Mouse (Mus musculus) cerebellum, postnatal 10 days (tissue): Measurements from ENCODE around the gene Sp100.

Source experiments
- DNase-seq, 2 experiments: peaks; one replicate each; pipeline ENCODE4 v3.0.0; 2021; ENCODE audit warnings: mixed read lengths in 2 of 2

The Sp100 gene

DNA sequence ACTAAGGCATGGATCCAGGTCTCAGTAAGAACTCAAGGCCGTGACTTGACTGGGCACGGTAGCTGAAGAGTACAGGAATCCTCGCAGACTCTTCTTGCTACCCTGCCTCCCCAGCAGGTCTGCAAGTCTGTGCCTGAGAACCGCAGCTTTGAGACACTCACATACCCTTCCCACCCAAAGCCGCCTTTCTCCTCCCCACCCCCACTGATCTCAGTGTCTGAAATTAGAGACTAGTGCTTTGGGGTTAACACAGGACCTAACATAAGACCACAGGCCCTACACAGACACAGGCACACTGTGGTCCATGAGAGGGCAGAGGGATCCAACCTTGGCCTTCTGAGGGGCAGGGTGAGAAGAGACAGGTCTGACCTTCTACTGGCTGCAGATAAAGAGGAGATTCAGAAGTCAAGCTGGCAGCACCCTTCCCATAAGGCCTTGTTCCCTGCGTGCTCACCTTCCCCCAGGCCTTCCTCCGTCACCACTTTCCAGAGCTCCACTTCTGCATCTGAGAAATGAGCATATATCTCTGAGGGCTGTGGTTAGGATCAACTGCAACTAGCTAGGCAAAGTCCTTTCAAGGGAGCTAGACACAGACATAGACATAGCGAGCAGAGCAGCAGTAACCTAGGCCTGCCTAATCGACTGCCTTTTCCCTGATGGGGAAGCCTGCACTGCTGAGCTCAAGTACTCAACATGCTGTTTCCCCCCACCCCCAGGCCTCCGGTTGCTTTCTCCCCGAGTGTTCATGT, 102.3 kb downstream of the Sp100 start:
- no peak for DNase-seq

DNA sequence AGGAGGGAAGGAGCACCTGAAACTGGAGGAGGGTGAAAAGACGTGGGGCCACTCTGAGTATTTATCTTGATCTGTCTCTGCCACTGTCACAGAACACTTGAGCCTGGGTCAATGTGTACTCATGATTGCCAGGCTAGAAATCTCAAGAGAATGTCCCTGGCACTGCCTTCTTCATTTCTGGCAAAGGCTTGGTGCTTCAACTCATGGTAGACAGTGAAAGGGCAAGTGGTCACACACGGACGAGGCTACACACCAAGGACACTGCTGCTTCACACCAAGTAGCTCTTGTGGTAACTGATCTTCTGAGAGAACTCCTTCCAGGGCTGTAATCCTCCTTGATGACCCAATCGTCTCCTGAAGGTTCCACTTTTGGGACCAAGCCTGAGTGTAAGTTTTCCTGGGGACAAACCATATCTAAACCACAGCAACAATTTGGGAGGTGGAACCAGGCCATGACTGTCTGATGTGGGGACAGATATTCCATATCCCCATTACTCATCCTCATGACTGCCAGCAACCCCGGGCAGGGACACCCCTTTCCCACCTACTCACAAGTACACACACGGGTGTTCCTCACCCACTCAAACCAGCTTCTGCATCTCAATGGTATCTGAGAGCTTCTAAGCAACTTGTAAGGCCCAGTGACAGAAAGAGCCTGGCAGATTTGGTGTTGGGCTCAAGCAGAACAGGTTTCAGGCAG, 107.9 kb downstream of the Sp100 start:
- no peak for DNase-seq

DNA sequence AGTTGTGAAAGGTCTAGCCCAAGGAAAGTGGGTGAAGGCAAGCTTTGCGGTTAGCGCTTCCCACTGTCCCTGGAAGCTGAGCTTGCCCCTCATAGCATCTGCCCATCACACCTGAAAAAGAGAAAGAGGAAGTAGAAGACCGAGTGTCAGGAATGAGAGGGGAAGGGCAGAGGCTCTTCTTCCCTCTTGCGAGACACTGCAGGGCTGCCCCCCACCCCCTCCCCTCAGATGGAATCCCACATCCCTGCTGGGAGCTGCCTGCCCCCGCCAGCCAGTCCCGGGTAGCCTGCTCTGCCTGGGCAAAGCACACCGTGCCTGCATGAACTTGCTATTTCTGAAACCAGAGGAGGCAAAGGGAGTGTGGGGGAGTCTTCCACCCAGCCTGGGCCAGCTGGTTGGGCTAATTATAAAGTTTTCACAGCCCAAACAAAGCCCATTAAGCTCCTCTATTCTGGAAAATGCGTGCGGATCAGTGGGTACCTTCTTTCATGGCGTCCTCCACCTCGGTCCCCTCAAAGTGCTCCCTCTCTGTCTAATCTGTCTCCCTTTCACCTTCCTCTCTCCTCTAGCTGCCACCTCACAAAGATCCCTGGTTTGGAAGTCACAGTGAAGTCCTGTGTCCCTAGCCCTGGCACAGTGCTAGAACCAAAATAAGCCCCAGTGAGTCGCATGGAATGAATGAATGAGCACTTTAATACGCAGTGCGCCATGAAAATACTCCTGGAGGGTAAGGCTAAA, 108.6 kb downstream of the Sp100 start:
- DNase-seq = no peak

DNA sequence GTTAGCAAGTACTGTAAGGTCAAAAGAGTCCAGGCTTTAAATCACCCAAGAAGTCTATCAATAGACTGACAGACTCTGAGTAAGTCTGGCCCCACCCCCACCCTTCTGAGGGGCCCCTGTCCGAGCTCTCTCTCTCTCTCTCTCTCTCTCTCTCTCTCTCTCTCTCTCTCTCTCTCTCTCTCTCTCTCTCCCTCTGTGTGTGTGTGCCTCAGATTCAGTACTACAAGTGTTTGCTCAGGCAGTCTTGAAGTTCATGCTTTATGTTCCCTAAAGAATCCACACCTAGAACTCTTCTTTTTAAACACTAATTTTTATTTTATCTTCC, 109.1 kb downstream of the Sp100 start:
- DNase-seq = no peak
